Mouse (Mus musculus) bone marrow macrophage, adult 2 months (primary cell): ENCODE measurements at regions not wholly inside any gene's neighbourhood (a gene's known extent, or its start where the extent isn't known, plus 50 kb on each side); places are given as distances from the start of the nearest gene placed in this dataset.

ENCODE experiments used
- CTCF ChIP-seq: IDR thresholded peaks from 2 replicates; pipeline ENCODE4 v1.5.1; 2012; ENCODE audit warnings: low read depth, mild to moderate bottlenecking, low read length, moderate library complexity
- POLR2A ChIP-seq: IDR thresholded peaks from 2 replicates; pipeline ENCODE4 v1.6.1; 2012; ENCODE audit warnings: mild to moderate bottlenecking, low read depth, low read length, borderline replicate concordance

GRCm38 (mm10) chr12:77596676-77597075 is 358.8 kb downstream of the Fut8 start:
- no peak for TF ChIP-seq CTCF
- TF ChIP-seq POLR2A, result no peak
